Mouse (Mus musculus) erythroblast, embryonic 14.5 days (primary cell): ENCODE data around the gene Adamts12.

ENCODE experiments used
- GATA1 ChIP-seq: IDR thresholded peaks from 2 replicates; pipeline ENCODE4 v1.6.1; 2012; ENCODE audit warnings: low read length, inconsistent platforms, mixed read lengths
- TAL1 ChIP-seq: IDR thresholded peaks from 3 replicates; pipeline ENCODE4 v1.6.1; 2012; ENCODE audit warnings: low read length, inconsistent platforms, mixed read lengths

DNA sequence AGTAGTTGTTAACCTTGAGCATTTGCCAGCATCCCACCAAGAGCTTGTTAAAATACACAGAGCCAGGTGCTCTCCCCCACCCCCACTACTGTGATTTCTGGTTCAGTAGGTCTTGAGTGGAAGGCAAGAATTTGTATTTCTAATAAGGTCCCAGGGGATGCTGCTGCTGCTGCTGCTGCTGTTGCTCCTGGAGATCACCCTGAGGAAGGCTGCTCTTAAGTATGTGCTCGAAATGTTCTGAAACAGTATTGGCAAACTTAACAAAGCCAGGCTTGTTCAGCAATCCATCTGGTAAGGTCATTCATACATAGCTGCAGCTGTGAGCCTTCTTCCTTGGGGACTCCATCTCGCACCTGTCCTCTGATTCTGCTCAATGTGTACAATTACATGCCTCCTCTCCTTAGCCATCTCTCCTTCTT, 115.2 kb downstream of the Adamts12 start:
- TF ChIP-seq GATA1 (no peak), TAL1 (no peak)
